Mouse (Mus musculus) hindbrain, postnatal 0 days (tissue): Measurements from ENCODE around the gene Hist2h4. TPM values are rescaled to one million over a fixed set of nuclear protein-coding genes. Genes with fewer than 3 reads are reported as not detected.
"Not testable (repeated sequence)": the region's sequence is repeated elsewhere in the genome, so short reads cannot be mapped to it uniquely, and the experiment has no call there.

ENCODE experiments used
- ATAC-seq: fragments of 200-750 bp; cut with Nextera tagmentation; 2 replicates; pipeline ENCODE4 v1.8.0; 2017; ENCODE audit warnings: mild to moderate bottlenecking, moderate TSS enrichment, moderate library complexity
- DNase-seq: peaks from one replicate; pipeline ENCODE4 v3.0.0-alpha.2; 2015; ENCODE audit warnings: low spot score
- H3K27ac ChIP-seq: fragments of 300-500 bp; sonication (generic); 2 replicates; pipeline ENCODE4 v1.5.1; 2014; ENCODE audit warnings: mild to moderate bottlenecking
- H3K27me3 ChIP-seq: fragments of 300-500 bp; sonication (generic); 2 replicates; pipeline ENCODE4 v1.6.1; 2014; ENCODE audit warnings: low read length, mixed read lengths; ENCODE audit not compliant: insufficient read depth
- H3K36me3 ChIP-seq: fragments of 300-500 bp; sonication (generic); 2 replicates; pipeline ENCODE4 v1.6.1; 2014; ENCODE audit warnings: low read length, mixed read lengths; ENCODE audit not compliant: insufficient read depth
- H3K4me1 ChIP-seq: fragments of 300-500 bp; sonication (generic); 2 replicates; pipeline ENCODE4 v1.6.1; 2014; ENCODE audit warnings: antibody characterized with exemption, low read length, mixed read lengths; ENCODE audit not compliant: insufficient read depth
- H3K4me2 ChIP-seq: fragments of 300-500 bp; sonication (generic); 2 replicates; pipeline ENCODE4 v1.6.1; 2014; ENCODE audit warnings: low read depth, mild to moderate bottlenecking, low read length, moderate library complexity, mixed read lengths
- H3K4me3 ChIP-seq: fragments of 300-500 bp; sonication (generic); 2 replicates; pipeline ENCODE4 v1.5.1; 2014; ENCODE audit warnings: low read length
- H3K9ac ChIP-seq: fragments of 300-500 bp; sonication (generic); replicated peaks from 2 replicates; pipeline ENCODE4 v1.6.1; 2014; ENCODE audit warnings: mild to moderate bottlenecking, low read length, moderate library complexity, mixed read lengths
- H3K9me3 ChIP-seq: fragments of 300-500 bp; sonication (generic); 2 replicates; pipeline ENCODE4 v1.6.1; 2016; ENCODE audit warnings: low read length, mixed read lengths
- CTCF ChIP-seq: IDR thresholded peaks from 2 replicates; pipeline ENCODE4 v1.5.1; 2016; ENCODE audit warnings: antibody characterized with exemption, control low read depth, low read depth
- WGBS: fragments of 180-500 bp; shearing (Covaris S2); extraction: QIAGEN DNeasy Blood & Tissue Kit; methylation state at CpG from one replicate; pipeline ENCODE4 v1.1.7; 2014; 5-methylcytosine and 5-hydroxymethylcytosine counted together
- polyA plus RNA-seq: library from polyadenylated mRNA; unstranded; fragments of >200 nt; fragmentation: Nextera tagmentation; extraction: Ambion mirVana; gene quantifications from 2 replicates; pipeline ENCODE4 v1.2.1, GENCODE M21; 2015
- total RNA-seq: library from RNA; depleted of rRNA; stranded (reverse); fragments of >200 nt; gene quantifications from 2 replicates; pipeline ENCODE4 v1.2.3, GENCODE M21; 2014

Hist2h4 gene
- total and polyA plus RNA-seq, 2 experiments from 2014 or later: 10.2 to 159 TPM

DNA sequence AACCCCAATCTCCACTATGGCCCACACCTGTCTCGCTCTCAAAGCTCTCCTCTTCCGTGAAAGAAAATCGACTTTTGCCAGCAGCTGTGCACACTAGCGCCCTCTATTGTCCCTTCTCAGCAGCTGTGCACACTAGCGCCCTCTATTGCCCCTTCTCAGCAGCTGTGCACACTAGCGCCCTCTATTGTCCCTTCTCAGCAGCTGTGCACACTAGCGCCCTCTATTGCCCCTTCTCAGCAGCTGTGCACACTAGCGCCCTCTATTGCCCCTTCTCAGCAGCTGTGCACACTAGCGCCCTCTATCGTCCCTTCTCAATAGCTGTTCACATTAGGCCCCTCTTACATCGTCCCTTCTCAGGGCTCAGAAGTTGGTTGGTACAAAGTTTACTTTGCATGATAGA, 24.2 kb upstream of the Hist2h4 start:
- 94% methylated on average over 11 of the region's 11 CpGs for WGBS
- not testable (repeated sequence) for H3K36me3 ChIP-seq, H3K4me3 ChIP-seq, DNase-seq, H3K27ac ChIP-seq, H3K4me1 ChIP-seq, H3K9ac ChIP-seq, ATAC-seq, H3K27me3 ChIP-seq, H3K9me3 ChIP-seq, H3K4me2 ChIP-seq
- TF ChIP-seq CTCF: peak; percentile 82

DNA sequence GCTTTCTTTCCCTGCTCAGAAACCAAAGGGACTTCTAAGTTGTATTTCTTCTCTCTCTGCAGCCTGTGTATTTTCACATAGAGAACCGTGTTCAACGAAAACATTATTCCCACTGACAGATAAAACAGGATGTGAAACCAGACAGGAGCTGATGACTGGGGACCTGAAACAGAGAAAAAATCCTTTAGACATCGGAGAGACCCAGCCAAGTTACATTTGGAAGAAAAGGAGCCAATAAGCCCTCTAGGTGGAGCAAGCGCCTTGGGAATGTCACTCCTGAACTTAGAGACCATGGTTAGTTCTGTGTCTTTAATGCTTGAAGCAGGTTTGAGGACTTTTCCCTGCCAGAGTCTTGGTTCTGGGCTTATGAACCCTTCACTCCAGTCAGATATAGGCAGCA, 21.3 kb upstream of the Hist2h4 start:
- no peak overlapping the region for H3K4me2 ChIP-seq
- peak; percentile 73 for DNase-seq
- no peak for ATAC-seq
- TF ChIP-seq CTCF: peak; percentile 66
- WGBS: 19% methylated on average over 4 of the region's 4 CpGs
- no peaks in the 10 kb centered on the region for H3K36me3 ChIP-seq
- H3K9ac ChIP-seq: no peak overlapping the region
- H3K9me3 ChIP-seq: no peaks in the 10 kb centered on the region
- H3K27ac ChIP-seq: no peak overlapping the region
- no peak overlapping the region for H3K4me3 ChIP-seq
- 0 out of 2 replicates have a peak, but pooled peaks cover 5% of the 10 kb centered on the region for H3K27me3 ChIP-seq
- H3K4me1 ChIP-seq: no peaks in the 10 kb centered on the region

DNA sequence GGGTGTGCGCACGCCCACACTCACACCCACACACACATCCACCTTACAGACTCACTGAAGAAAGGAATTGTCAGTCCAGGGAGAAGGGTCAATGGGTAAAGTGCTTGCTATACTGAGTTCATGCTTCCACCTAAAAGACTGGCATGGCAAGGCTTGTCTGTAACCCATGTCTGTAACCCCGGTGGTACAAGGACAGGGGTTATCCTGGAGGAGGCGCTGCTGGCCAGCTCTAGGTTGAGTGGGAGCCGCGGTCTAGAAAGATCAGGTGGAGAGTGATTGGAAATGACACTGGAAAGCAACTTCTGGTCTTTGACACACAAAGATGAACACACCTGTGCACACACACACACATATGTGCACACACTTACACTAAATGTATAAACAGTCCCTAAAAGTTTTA, 17.5 kb upstream of the Hist2h4 start:
- H3K4me2 ChIP-seq: no peak overlapping the region
- H3K36me3 ChIP-seq: no peaks in the 10 kb centered on the region
- WGBS: 53% methylated on average over 6 of the region's 6 CpGs
- DNase-seq (no peak), ATAC-seq (no peak)
- H3K4me1 ChIP-seq: peaks cover 4% of the 10 kb centered on the region; the same call in 1 of the 2 replicates
- H3K9me3 ChIP-seq: no peaks in the 10 kb centered on the region
- no peak overlapping the region for H3K4me3 ChIP-seq
- no peak overlapping the region for H3K27ac ChIP-seq
- TF ChIP-seq CTCF: no peak
- H3K27me3 ChIP-seq: 0 out of 2 replicates have a peak, but pooled peaks cover 2% of the 10 kb centered on the region
- no peak overlapping the region for H3K9ac ChIP-seq

DNA sequence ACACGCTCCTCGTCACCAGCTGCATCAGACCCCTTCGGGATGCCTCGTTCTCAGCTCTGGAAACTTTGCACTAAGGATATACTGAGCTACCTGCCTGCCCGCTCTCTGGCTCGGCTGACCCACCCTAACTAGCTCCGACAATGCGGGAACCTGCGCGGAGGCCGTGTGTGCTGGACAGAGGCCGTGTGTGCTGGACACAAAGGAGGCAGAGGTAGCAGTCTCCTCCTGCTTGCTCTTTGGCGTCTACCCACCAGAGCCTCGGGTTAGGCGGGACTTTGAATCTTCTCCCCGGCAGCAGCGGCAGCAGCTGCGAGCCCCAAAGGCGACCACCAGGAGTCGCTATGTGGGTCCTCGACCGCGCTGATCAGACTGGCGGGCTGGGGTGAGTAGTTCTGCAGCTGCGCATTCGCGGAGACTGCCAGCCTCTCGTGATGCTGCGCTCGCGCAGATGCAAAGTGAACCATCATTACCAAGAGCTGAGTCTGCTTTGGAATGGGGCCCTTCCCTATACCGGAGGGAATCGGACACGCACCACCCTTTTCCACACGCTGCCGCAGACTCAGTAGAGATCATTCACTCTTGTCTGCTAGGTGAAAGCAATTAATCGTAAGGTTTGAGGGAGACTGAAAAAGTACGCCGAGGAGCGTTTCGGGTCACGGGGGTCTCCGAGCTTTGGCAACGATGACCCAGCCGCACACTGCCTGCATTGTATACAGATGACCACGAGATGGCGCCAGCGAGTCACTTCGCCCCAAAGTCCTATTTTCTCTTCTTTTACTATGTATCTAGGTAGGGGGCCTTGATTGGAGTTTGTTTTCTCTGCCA, 14.9 kb upstream of the Hist2h4 start:
- Histone ChIP-seq H3K4me1 (peaks cover 4% of the 10 kb centered on the region; the same call in 1 of the 2 replicates), H3K4me3 (peak overlapping the region; percentile 42), H3K9me3 (no peaks in the 10 kb centered on the region), H3K36me3 (no peaks in the 10 kb centered on the region), H3K9ac (peak overlapping the region; percentile 51), H3K4me2 (peak overlapping the region; percentile 80), H3K27ac (peak overlapping the region; percentile 83), H3K27me3 (no peaks in the 10 kb centered on the region)
- TF ChIP-seq CTCF: peak; percentile 86
- peak; percentile 98 for ATAC-seq
- WGBS: under 1% methylated on average over 49 of the region's 49 CpGs
- peak; percentile 97 for DNase-seq

DNA sequence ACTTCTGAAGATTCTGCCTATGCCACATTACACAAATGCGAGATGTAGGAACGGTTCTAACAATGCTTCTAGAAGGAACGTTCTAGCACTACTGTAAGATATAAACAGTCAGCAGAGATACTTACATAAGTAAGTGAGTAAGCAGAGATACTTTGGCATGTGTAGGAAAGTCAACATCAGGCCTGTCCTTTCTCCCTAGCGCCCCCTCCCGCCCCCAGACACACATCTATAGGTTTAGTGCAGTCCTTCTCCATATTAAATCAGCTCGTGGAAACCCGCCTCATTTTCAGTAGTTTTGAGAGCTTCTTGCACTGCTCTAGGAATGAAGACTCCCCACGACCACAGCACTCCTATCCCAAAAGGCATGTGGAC, 14.3 kb upstream of the Hist2h4 start:
- peak; percentile 50 for DNase-seq

DNA sequence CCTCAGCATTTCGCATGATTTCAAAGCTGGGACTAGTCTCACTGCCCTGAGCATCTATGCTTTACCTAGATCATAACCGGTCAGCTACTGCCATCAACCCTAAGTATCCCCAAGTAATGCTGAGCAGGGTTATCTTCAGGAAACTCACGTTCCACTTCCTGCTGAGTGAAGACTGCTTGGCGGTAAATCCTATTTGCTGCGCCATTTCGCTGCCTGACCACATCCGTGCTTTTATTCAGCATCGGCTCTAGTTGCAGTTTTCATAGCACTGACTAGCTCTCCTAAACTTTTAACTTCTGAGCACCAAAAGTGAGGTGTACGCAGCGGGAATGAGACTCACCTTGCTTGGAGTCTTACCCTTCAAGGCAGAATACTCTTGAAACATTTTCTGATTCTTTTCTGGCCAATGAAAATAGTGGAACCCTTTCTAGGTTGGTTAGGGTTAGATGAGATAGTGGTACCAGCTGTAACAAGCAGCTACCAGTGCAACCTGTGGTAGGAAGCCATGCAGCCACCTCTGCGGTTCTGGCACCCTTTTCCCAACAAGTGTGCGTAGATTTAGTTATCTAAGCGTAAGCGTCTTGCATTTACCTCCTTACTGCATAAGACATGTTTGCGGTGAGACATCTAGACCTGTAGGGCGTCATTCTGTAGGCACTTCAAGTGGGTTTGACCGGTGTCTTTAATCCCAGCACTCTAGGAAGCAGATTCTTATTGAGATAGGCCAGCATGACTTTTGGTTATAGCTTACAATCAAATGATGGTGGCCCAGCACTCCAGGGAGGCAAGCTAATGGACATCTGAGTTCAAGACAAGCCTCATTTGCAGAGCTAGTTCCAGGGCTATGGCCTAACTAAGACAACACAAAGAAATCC, 10.7 kb upstream of the Hist2h4 start:
- Histone ChIP-seq H3K4me2 (no peak overlapping the region), H3K9ac (no peak overlapping the region), H3K9me3 (no peaks in the 10 kb centered on the region), H3K27ac (no peak overlapping the region), H3K4me3 (no peak overlapping the region), H3K4me1 (peaks cover 4% of the 10 kb centered on the region; the same call in 1 of the 2 replicates), H3K27me3 (no peaks in the 10 kb centered on the region), H3K36me3 (no peaks in the 10 kb centered on the region)
- TF ChIP-seq CTCF: no peak
- WGBS: 90% methylated on average over 17 of the region's 17 CpGs
- no peak for DNase-seq
- no peak for ATAC-seq

More for the DNA sequence above, 14.3 kb upstream of the Hist2h4 start:
- Histone ChIP-seq H3K4me1 (peaks cover 4% of the 10 kb centered on the region; the same call in 1 of the 2 replicates), H3K36me3 (no peaks in the 10 kb centered on the region), H3K4me2 (peak overlapping the region; percentile 80), H3K27me3 (no peaks in the 10 kb centered on the region), H3K9ac (peak overlapping the region; percentile 51), H3K27ac (peak overlapping the region; percentile 83; the same call in 1 of the 2 replicates), H3K4me3 (peak overlapping the region; percentile 42), H3K9me3 (no peaks in the 10 kb centered on the region)
- no peak for TF ChIP-seq CTCF
- 16% methylated on average over 8 of the region's 8 CpGs for WGBS
- ATAC-seq: no peak; the same call in 1 of the 2 replicates
